Mouse (Mus musculus): Measurements from ENCODE around the gene Grik3.

The Grik3 gene

DNA sequence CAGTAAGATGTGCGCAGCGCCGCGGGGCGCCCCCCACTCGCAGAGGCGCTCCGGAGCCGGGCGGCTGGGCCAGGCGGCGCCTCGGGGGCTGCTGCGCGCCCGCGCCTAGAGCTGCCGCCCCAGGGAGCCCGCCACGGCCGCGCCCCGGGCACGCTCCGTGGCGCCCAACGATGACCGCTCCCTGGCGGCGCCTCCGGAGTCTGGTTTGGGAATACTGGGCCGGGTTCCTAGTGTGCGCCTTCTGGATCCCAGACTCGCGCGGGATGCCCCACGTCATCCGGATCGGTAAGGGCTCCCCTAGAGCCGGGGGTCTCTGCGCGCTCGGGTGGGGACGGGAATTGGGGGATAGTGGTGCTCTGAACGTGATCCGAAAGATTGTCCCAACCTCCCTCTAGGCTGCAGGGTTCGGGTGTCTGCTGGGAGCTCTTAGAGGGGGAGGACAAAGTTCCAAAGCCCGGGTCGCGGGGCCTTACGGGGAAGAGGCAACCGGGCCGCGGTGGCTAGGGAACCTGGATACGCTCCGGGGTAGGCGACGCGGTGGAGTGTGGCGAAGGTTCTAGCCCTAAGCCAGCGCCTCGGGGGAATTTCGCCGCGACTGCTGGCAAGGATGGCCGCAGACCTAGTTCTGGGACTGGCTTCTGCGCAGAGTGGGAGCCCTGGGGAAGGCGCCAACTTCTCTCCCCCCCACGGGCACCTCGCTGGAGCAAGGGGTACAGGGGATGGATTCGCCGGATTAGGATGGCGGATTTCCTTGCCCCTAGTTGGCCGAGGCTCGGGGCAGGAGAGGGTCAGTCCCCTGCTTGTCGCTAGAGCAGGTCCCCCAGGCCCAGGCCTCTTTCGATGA lies at the start of gene Grik3:
TSS of gene Grik3 (plus strand) at position 40 of the 844 bp plus-strand sequence.
- no peak for DNase-seq

DNA sequence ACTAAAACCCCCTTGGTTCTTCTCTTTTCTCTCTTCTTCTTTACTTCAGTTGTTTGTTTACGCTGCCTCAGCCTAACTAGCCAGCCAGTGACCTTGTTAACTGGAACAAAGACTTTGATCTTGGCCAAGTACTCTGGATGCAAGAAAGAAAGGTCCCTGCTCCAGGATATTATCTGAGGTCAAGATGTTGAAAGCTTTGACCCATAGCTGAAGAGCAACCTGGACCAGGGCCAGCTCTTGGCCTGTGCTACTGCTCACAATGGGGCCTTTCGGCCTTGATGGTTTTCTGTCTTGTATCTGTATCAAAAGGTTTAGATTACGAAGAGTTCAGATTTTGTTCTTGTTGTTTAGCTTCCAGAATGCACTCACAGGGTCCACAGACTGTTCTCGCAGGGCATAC lies 48.7 kb upstream of the Grik3 start:
- DNase-seq: no peak

DNA sequence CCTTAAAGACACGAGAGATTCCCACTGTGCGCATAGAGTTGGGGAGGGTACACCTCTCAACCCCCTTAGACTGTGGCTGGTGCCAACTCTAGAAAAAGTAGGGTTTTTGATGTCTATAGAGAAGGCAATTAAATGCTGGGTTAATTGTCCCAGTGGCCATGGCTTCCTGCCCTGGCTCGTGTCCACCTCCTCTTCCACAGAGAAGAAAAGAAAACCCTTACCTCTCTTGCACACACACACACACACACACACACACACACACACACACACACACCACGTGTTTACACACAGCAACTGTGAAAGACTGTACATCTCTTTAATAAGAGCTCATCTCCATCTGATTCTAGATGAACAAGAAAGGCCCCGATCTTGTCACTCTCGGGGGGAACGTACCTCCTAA lies 46.1 kb upstream of the Grik3 start:
- no peak for DNase-seq

DNA sequence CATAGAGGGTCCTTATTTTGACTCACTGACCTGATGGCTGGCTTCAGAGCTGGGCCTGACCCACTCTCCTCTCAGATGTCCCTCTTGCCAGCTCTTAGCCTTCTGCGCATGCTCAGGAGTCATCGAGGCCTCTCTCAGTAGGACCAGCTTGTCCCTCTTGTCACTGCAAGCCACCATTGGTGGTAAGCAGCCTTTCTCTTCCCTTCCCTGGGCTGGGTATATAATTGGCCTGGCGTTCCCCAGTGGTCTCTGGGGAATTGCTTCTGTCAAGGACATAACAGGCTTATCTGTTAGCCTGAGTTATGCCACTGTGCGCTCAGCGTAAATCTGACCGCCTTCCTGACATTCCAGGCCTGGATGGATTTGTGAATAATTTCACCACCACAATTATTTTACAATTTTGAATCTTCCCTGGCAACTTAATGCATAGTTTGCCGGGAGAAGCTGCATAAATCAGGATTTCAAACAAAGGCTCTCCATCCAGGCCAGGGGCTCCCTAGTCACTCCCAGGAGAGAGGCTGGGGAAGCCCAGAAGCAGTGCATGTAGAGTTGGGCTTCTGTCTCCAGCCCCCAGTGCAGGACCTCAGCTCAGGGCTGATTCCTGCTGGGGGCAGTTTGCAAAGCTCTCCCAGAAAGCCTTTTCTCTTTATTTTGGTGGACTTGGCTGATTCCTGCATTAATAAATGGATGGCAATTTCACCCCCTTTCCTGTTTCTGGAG lies 39.7 kb upstream of the Grik3 start:
- no peak for DNase-seq

DNA sequence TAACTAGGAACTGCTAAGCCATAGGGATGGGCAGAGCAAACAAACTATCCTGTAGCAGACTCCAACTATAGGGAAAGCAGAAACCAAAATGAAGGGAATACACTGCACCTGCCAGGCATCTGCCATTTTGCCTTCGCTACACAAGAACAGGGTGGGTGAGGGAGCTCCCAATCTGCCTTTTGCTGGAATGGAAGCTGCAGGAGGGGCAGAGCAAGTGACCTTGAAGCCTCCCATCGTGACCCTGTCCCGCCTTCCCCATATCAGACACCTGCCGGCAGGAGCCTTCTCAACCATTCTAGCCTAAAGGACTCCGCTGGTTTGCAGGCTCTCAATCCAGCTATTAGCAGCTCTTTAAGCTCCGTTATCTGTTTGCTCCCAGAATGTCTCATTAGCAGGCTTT lies 38.7 kb upstream of the Grik3 start:
- DNase-seq: no peak

DNA sequence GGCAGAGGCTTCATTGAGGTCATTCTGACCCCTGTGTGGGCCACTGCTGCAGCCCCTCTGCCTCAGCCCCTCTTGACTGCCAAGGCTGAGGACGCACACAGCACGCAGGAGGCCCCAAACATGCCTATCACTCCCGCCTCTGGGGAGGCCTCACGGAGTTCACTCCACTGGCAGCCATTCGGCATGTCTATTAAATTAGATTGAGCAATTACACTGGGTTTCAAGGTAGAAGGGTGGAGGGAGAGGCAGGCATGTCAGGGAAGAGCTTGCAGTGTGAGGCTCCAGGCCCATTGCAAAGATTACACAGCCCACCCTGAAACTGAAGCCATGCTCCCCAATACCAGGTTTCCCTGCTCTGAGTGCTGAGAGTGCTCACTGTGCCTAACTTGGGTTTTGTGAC lies 34.0 kb upstream of the Grik3 start:
- DNase-seq: no peak

DNA sequence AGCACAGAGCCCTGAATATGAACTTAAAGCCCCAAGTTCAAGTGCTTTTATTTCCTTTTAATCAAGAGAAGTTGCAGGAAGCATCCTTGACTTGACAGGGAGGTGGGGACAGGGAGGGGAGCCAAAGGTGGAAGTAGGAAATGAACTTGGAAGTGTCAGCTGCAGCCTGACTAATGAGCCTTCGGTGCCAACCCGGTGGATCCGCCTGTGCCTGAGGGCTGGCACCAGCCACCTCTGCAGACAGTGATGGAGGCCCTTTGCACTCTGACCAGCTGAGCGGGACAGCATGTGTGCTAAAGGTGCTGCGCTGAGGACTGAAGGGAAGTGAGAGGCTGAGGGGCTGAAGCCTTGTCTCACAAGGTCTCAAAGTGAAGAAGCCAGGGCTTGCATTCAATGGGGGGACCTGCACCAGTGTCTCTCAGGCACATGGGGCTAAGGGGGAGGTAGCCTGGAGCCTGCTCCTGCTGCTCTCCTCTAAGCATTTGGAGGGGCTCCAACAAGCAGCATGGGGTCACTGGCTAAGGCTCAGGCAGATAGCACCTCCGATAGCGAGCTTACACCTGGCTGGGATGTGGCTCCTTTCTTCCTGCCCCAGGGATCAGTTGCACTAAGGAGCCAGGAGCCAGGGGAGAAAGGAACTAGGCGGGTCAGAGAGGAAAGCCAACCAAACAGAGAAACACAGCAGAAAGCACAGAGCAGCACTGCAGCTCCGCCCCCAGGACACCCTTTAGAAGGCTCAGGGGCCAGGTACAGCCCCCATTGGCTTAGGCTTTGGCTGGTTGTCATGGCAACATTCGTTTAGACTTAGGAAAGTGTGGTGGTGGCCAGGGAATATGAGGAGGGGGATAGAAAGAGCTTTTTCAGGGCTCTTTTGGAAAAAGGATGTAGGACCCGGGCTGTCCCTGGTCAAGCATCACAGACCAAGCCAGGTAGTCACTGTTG lies 33.1 kb upstream of the Grik3 start:
- DNase-seq: no peak

DNA sequence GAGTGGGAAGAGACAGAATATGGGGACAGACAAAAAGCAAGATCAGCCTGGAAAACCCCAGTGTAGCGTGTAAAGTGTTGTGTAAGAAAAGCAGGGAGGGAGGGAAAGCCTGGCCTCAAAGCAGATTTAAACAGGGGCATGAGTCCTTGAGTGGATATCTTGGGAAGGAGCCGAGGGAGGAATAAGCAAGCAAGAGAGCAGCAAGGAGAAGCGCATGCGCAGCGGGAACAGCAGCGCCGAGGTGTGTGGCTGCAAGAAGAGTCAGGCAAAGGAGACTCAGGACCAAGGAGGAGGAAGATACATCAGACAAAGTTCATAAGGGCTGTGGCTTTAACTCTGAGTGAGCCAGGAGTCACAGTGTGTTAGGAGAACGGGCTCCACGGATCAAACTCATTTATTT lies 30.7 kb upstream of the Grik3 start:
- no peak for DNase-seq

DNA sequence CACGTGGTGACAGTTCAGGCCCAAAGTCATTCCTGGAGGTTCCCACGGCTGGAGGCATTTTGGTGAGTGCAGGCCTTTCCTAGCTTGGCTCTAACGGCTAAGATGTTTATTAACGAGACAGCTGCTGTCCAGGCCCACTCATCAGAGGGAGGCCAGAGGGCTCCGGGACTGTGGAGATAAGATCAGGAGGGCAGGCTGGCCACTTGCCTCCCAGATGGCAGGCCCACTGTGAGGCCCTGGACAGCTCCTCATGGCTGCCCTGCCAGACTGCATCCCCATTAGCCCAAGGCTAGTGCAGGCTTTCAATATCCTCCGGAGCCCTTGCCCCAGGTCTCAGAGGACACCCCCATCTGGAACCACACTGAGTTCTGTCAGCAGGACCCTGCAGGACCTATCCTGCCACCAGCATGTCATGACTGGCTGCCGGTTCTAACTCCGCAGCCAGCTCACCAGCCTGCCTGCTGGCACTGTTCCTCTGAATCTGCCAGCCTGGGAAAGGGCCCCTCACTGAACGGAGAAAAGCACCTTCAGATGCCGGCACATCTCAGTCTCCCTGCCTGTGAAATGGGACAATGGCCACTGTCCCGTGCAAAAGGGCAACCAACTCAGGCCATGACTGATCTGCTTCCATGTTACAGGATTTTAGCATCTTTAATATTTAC lies 20.7 kb upstream of the Grik3 start:
- no peak for DNase-seq

DNA sequence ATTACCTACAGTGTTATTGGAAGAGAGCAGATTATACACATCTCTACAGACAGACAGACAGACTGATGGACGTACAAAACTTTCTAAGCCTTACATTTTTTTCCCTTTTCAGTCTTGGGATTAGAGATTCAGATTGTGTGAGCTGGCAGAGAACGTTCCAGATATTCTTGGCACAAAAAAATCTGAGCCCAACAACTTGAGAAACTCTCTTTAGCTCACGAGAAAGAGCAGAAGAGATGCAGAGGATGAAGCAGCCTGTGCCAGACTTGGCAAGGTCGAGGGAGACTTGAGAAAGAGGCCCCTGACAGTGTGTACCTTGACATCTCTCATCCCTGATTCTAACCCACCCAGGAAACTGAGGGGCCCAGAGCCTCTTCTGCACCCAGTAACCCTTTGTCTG lies 15.6 kb upstream of the Grik3 start:
- no peak for DNase-seq

DNA sequence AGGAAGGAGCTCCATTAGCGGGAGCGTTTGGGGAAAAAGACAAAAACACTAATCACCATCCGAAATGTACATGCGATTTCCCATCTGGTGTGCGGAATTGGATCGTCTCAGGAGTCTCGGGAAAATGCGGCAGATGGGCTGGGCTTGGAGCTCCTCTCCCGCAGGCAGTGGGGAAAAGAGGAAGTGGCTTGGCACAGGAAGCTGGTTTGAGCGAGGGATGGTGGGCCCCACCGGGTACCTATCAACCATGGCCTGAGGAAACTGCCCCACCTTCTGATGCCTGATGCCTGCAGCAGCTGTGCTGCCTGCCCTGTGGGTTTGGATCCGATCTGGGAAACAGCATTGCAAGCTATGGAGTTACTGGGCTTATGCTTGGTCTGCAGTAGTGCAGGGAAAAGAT lies 12.4 kb upstream of the Grik3 start:
- no peak for DNase-seq

DNA sequence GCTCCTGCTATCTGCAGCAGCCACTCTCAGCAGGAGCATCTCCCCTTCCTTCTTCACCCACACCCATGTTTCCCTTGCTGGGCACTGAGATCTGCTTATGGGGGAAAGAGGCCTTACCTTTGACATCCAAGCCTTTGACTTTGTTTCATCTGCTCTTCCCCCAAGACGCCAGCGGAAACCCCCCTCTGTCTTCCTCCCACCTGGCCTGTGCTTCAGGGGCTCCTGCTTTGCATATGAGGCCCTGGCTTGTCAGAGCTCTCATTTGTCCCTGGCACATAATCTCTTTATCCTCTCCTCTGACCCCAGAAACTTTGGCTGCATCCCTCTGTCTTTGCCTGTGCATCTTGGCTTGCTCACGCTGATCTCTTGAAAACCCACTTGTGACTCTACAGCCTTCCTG lies 9.2 kb upstream of the Grik3 start:
- no peak for DNase-seq

DNA sequence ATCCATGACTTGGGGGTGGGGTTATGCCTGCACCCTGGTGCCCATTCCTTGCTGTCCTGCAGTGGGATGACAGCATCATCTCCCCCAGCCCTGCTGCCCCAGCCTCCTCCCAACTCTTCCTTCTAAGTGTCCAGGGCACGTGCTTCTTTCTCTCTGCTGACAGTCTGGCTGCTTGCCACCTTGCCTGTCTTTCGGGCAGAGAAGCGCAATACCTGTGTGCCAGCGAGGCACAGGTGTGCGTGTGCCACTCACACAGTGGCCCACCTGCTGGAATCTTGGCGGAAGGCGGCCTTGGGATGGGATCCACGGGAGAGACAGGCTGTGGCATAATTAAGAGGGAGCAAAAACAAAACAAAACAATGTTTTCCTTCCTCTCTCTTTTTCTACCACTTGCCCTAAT lies 6.4 kb upstream of the Grik3 start:
- DNase-seq: no peak

DNA sequence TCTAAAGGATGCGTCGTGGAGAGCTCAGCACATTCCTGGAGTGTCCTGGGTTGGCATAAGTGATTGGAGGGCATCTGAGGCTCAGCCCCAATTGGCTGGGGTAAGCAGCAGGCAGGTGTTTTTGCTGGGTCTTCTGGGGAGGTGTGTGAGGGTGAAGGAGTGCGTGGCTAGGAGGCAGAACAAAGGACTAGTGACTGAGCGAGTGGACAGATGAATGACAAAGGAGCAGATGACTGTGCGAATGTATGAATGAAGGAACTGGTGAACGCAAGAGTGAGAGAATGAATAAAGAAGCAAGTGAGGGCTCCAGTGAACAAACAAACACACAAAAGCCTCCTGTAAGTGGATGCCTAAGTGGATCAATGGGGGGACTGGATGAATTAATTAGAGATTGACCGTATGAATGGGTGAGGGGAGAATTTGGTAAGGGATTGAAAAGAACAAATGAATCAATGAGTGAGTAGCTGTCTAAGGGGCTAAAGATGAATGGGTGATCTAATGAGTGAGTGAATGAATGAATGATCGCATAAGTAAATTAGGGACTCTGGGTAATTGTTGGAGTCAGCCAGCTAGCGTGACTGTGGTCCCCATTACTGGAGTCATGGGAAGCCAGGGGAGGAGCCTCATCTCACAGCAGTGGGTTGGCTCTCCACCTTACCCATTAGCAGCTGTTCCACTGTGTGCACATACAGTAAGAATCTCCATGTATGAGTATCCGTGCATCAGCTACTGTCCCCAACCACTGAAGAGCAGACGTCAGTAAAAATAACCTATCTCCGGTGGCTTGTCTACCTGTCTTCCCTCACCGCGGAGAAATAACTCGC lies 4.9 kb upstream of the Grik3 start:
- no peak for DNase-seq

DNA sequence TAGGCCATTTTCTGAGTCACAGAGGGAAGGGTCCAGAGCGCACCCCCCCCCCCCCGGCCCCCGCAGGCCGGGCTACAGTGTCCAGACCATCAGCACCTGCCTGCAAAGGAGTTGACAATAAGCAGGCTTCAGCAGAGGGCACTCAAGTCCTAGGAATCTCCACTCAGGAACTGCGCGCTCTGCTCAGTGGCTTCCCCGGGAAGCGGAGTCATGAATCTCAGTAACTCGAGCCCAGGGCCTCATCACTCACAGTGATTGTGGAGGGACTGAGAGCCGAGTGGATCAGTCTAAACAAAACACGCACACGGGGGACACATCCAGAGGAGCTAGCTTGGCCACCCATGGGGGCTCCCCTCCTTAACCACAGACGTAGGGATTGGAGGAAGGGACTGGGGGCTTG lies 3.9 kb upstream of the Grik3 start:
- DNase-seq: no peak

DNA sequence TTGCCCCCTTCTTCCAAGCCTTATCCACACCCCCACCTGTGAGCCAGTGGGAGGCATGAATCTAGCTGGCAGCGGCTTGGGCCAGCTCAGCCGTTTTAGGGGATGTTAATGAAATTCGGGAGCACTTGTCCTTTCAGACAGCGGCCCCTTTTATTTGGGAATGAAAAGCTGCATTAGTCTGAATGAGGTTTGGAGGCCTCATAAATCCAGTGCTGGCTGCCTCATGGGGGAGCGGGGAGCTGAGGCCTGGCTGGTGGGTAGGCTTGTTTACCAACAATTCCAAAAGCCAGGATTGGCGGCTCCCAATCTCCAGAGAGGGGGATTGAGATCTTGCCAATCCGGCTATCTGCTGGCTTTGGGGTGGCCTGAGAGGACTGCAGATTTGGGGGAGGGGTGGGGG lies 3.5 kb upstream of the Grik3 start:
- DNase-seq: no peak

DNA sequence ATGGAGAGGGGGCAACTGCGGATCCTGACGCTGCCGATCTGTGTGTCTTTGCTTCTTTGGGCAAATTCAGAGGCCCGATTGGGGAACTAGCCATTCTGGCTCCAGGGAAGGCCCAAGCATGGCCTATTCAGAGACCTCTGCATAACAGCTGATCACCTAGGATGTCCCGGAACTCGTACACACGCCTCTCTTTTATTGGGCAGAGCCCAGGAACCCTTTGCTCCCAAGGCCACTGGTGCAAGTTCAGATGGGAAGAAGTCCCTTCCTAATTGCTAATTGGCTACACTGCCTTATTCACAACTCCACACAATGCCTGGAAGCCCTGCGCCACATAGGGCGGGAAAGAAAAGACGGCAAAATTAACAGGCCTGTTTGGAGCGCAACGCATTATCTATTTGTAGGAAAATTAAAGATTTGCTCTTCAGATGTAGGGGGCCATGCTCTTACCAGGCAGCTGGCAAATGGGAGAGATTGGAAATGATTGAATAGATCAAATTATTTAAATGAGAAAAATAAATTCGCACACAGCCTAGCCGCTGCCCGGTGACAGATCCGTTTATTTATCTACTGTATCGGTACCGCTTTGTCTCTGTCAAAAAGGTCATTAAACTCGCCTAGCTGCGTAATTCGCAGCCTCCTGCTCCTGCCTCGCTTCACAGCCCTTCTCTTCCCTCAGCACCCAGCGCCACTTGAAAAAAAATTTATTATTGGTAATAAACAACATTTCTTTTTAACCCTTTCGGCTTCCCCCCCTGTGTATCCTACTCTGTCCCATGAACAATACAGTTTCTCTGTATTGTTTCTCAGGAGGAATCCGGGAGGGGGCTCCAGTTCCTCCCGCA lies 1.5 kb upstream of the Grik3 start:
- no peak for DNase-seq

DNA sequence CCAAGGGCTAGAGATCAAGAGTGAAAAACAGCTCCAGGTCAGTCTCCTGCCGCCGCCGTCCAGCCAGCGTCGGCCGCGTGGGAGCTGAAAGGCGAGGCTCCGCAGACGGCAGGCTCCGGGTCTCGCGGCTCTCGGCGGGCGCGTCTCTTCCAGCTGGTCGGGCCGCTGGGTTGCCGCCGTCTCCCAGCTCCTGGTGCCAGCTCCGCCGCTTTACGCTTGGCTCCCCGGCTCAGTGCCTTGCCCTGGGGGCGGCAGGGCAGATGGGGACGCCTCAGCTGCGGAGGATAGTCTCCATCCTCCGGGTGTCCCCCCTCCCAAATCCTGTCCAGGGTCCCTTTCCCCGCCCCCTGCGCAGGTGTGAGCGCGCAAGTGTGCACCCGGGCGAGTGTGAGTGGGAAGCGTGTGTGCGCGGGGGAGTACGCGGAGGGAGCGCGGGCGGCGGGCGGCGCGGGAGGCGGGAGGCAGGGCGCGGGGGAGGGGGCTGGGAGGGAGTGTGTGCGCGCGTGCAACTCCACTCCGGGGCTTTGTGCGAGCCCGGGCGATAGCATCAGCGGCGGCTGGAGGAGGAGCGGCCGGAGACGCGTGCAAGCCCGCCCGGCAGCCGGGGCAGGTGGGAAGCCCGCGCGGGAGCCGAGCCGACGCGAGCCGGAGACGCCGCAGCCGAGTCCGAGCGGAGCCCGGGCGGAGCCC lies 454 bp upstream of the Grik3 start:
- DNase-seq: peak; percentile 22

DNA sequence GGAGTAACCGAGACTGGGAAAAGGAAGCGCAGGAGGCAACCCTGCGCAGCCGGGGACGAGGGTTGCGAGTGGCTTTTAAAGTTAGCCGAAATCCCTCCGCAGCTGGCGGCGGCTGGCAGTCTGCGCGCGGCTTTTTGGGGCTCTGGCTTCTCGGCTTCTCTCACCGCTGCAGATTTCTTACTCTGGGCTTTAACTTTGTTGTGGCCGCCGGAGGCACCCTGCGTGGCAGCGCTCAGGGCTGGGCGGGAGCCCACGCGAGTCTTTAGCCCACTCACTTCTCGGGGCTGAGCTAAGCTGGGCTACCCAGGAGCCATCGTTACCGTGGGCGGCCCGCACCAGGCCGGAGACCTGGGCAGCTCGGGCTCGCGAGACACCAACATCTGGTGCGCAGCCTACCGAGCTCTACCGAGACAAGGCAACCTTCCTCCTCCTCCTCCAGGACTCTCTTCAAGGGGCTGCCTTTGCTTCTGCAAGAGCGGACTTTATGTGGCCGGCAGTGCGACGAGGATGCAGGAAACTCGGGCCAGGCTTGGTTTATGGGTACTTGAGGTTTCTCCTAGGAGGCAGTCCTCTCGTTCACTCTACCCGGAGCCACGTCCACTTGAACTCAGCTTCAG lies 1.1 kb downstream of the Grik3 start:
- DNase-seq: no peak

DNA sequence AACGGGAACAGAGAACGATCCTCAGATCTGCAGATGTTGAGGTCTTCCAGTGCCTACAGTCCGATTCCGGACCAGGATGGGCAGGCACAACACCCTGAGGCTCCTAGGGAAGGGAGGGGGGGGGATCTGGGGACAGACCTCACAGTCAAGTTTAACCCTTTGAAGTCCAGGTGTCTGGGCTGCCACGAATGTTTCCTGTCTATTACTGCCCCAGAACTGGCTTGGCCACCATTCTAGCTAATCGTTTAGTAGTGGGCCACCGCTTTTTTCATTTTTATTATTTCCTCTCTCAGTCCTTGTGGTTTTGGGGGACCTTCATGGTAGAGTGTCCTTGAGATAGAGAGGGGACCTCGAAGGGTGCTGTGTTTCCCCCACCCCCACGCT lies 1.6 kb downstream of the Grik3 start:
- DNase-seq: no peak

Data from cerebellum, adult 11-12 months (tissue).